Mouse (Mus musculus) small intestine, adult 2 months (tissue): ENCODE measurements around the gene Abat. TPM values are rescaled to one million over a fixed set of nuclear protein-coding genes. Genes with fewer than 3 reads are reported as not detected.

Experiments used
- H3K27ac ChIP-seq: fragments of 200-500 bp; 2 replicates; pipeline ENCODE4 v1.5.1; 2012; ENCODE audit warnings: low read depth, low read length, control low read depth, inconsistent platforms; ENCODE audit not compliant: insufficient read depth
- H3K27me3 ChIP-seq: fragments of 200-500 bp; 2 replicates; pipeline ENCODE4 v1.6.1; 2012; ENCODE audit warnings: mild to moderate bottlenecking, moderate library complexity, low read length, inconsistent platforms; ENCODE audit not compliant: control insufficient read depth, insufficient read depth
- H3K36me3 ChIP-seq: fragments of 200-500 bp; 2 replicates; pipeline ENCODE4 v1.6.1; 2012; ENCODE audit warnings: mild to moderate bottlenecking, low read length, control low read depth, inconsistent platforms; ENCODE audit not compliant: control insufficient read depth, insufficient read depth
- H3K4me1 ChIP-seq: fragments of 200-500 bp; 2 replicates; pipeline ENCODE4 v1.6.1; 2012; ENCODE audit warnings: low read length, inconsistent platforms, mixed read lengths; ENCODE audit not compliant: control insufficient read depth, insufficient read depth, insufficient read length
- H3K4me3 ChIP-seq: fragments of 200-500 bp; 2 replicates; pipeline ENCODE4 v1.5.1; 2012; ENCODE audit warnings: low read depth, mild to moderate bottlenecking, control low read depth, inconsistent platforms, low read length, moderate library complexity
- CTCF ChIP-seq: fragments of 200-500 bp; IDR thresholded peaks from 2 replicates; pipeline ENCODE4 v1.5.1; 2012; ENCODE audit warnings: low read depth, mild to moderate bottlenecking, control low read depth, inconsistent platforms, low read length, moderate library complexity, mixed read lengths; ENCODE audit not compliant: insufficient replicate concordance, insufficient read length; ENCODE audit errors: extremely low read depth
- POLR2A ChIP-seq: fragments of 200-500 bp; IDR thresholded peaks from 2 replicates; pipeline ENCODE4 v1.6.1; 2012; ENCODE audit warnings: low read depth, mild to moderate bottlenecking, control low read depth, inconsistent platforms, low read length, moderate library complexity
- WGBS: fragments of 180-500 bp; shearing (Covaris S2); methylation state at CpG from one replicate; pipeline ENCODE4 v1.1.7; 2018; 5-methylcytosine and 5-hydroxymethylcytosine counted together
- polyA plus RNA-seq: library from polyadenylated mRNA; depleted of rRNA; stranded (reverse); fragments of >200 nt; gene quantifications from 2 replicates; pipeline ENCODE4 v1.2.3, GENCODE M21; 2012

Gene Abat
- polyA plus RNA-seq, 1 experiment, result 22.0 TPM

DNA sequence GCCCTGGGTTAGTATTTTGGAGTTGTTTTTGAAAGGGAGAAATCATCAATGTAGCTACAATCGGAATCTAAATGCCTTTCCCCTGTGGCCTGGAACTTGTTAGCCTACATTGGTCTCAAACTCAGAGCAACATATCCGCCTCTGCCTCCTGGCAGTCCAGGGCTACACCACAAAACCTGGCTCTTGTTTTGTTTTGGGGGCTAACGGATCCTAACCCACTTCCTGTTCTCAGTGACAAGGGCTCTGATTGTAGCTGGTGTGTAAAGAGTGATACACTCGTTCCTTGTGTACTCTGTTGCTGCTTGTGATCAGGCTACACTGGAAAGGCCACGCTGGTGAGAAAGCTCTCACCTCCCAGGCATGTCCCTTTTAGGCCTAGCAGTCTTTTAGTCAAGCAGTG lies 118.2 kb downstream of the Abat start:
- H3K36me3 ChIP-seq, result peaks cover 3% of the 10 kb centered on the region; the same call in 1 of the 2 replicates
- H3K4me1 ChIP-seq, result peaks cover 16% of the 10 kb centered on the region
- H3K4me3 ChIP-seq, result no peak overlapping the region
- WGBS, result 85% methylated on average over 5 of the region's 5 CpGs
- TF ChIP-seq POLR2A, result no peak
- no peak for TF ChIP-seq CTCF
- H3K27me3 ChIP-seq, result no peaks in the 10 kb centered on the region
- no peak overlapping the region for H3K27ac ChIP-seq

GRCm38 (mm10) chr16:8636867-8637216 lies 123.6 kb downstream of the Abat start:
- WGBS, result under 1% methylated on average over 13 of the region's 13 CpGs
- TF ChIP-seq CTCF (no peak), POLR2A (no peak)

GRCm38 (mm10) chr16:8637217-8638051 lies 124.2 kb downstream of the Abat start, which contains the start of the genes Pmm2 and Tmem186:
Gene Pmm2 (plus strand): TSS chr16:8637674.
Gene Tmem186 (minus strand): TSS chr16:8637712.
- H3K4me3 ChIP-seq, result peak within 1 kb of the TSS; percentile 74
- under 1% methylated on average over 59 of the region's 59 CpGs for WGBS
- peaks cover 8% of the 10 kb centered on the region; the same call in 1 of the 2 replicates for H3K36me3 ChIP-seq
- peak within 1 kb of the TSS; percentile 89 for H3K27ac ChIP-seq
- peaks cover 15% of the 10 kb centered on the region for H3K4me1 ChIP-seq
- H3K27me3 ChIP-seq, result no peaks in the 10 kb centered on the region
- peak; percentile 19; the same call in 1 of the 2 replicates for TF ChIP-seq CTCF
- peak; percentile 71; the same call in 1 of the 2 replicates for TF ChIP-seq POLR2A

More at GRCm38 (mm10) chr16:8636867-8637216, 123.6 kb downstream of the Abat start:
- H3K36me3 ChIP-seq, result peaks cover 8% of the 10 kb centered on the region
- peak overlapping the region; percentile 89 for H3K27ac ChIP-seq
- H3K4me1 ChIP-seq, result peaks cover 15% of the 10 kb centered on the region
- H3K4me3 ChIP-seq, result peak overlapping the region; percentile 74
- no peaks in the 10 kb centered on the region for H3K27me3 ChIP-seq

GRCm38 (mm10) chr16:8638131-8638530 lies 124.9 kb downstream of the Abat start:
- peaks cover 15% of the 10 kb centered on the region for H3K4me1 ChIP-seq
- no peaks in the 10 kb centered on the region for H3K27me3 ChIP-seq
- peak overlapping the region; percentile 89 for H3K27ac ChIP-seq
- WGBS, result 7% methylated on average over 7 of the region's 7 CpGs
- TF ChIP-seq POLR2A (no peak), CTCF (0 out of 2 replicates have a peak, but pooled peaks have one; percentile 8)
- peak overlapping the region; percentile 74 for H3K4me3 ChIP-seq
- H3K36me3 ChIP-seq, result peaks cover 13% of the 10 kb centered on the region

DNA sequence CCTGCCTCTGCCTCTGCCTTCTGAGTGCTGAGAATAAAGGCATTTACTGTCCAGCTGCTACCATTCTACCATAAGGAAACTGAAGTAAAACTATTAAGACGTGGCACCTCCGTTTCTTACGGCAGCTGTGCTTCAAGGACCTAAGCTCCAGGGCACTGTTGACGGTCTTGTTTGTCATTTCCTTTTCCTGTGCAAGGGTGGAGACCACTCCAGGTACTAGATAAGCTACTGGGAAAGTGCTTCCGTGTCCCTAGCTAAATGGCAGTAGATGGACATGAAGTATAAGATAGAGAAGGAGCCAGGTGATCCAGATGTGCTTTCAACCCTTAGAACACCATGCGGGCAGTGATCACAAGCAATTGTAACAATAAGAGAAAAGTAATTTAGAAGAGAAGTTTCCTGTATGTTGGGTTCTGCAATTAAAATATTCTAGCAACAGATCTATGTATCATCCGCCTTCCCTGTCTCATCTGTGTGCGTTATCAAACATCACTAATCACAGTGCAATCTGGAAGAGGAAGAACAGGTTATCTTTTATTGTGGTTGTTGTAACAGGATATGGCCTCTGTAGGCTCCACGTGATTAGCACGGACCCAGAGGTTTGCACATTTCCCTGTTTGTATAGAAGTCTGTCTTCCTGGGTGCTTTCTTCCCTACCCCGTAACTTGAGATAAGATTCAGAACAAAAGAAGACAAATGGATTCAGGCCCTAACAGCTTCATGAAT lies 126.4 kb downstream of the Abat start:
- H3K27ac ChIP-seq, result peak overlapping the region; percentile 83
- 24% methylated on average over 11 of the region's 11 CpGs for WGBS
- TF ChIP-seq CTCF (no peak), POLR2A (no peak)
- peaks cover 23% of the 10 kb centered on the region for H3K36me3 ChIP-seq
- H3K4me3 ChIP-seq, result peak overlapping the region; percentile 36
- H3K4me1 ChIP-seq, result peaks cover 15% of the 10 kb centered on the region
- H3K27me3 ChIP-seq, result no peaks in the 10 kb centered on the region

DNA sequence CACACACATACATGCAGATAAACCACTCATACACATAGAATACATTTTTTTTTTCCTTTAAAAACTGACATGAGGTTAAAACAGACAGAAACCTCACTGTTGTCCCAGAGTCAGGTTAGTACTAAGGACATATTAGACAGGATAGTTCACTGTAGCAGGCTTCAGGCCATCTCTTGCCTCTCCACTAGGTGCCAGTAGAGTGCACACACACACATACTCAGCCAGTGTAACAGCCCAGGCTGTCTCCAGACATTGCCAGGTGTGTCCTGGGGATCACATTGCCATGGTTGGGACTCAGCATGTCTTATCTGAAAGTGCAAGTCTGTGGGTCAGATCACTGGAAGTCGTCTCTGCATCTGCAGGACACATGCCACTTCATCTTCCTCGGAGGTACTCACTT lies 130.6 kb downstream of the Abat start:
- H3K4me3 ChIP-seq, result no peak overlapping the region
- H3K27ac ChIP-seq, result no peak overlapping the region

DNA sequence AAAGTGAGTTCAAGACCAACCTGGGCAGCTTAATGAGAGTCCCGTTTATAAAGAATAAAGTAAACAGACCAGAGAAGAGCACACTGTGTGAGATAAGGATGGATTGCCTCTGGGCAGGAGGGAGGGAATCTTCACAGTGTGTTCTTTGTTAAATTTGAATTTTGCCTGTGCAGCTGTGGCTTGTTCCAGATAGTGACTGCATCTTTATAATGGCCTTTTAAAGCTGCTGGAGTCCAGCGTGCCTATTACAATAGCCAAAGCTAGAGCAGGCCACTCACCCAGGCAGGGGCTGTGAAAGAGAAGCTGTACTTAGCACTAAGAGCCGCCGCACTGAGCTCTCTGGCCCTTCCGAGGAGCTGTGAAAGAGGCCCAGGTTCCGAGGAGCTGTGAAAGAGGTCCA lies 132.3 kb downstream of the Abat start:
- no peak overlapping the region for H3K4me3 ChIP-seq
- H3K27ac ChIP-seq, result no peak overlapping the region
- WGBS, result 80% methylated on average over 6 of the region's 6 CpGs
- H3K36me3 ChIP-seq, result peaks cover 77% of the 10 kb centered on the region
- peaks cover under 1% of the 10 kb centered on the region; the same call in 1 of the 2 replicates for H3K4me1 ChIP-seq
- no peaks in the 10 kb centered on the region for H3K27me3 ChIP-seq
- TF ChIP-seq CTCF (no peak), POLR2A (no peak)

More for the DNA sequence above, 130.6 kb downstream of the Abat start:
- WGBS, result 48% methylated on average over 2 of the region's 2 CpGs
- peaks cover 62% of the 10 kb centered on the region for H3K36me3 ChIP-seq
- no peaks in the 10 kb centered on the region for H3K27me3 ChIP-seq
- TF ChIP-seq POLR2A (no peak), CTCF (peak; percentile 84; the same call in 1 of the 2 replicates)
- H3K4me1 ChIP-seq, result peaks cover 6% of the 10 kb centered on the region; the same call in 1 of the 2 replicates
